Mouse (Mus musculus) lung, adult 2 months (tissue): ENCODE measurements around the gene Tap2.
"Not testable (repeated sequence)": the region's sequence is repeated elsewhere in the genome, so short reads cannot be mapped to it uniquely, and the experiment has no call there.

Source experiments
- CTCF ChIP-seq: fragments of 200-500 bp; IDR thresholded peaks from 2 replicates; pipeline ENCODE4 v1.5.1; 2011; ENCODE audit warnings: mild to moderate bottlenecking, low read length, control low read depth; ENCODE audit not compliant: insufficient read depth
- POLR2A ChIP-seq: fragments of 200-500 bp; IDR thresholded peaks from 2 replicates; pipeline ENCODE4 v1.6.1; 2011; ENCODE audit warnings: low read depth, mild to moderate bottlenecking, control low read depth, low read length, borderline replicate concordance; ENCODE audit errors: extremely low read depth

DNA sequence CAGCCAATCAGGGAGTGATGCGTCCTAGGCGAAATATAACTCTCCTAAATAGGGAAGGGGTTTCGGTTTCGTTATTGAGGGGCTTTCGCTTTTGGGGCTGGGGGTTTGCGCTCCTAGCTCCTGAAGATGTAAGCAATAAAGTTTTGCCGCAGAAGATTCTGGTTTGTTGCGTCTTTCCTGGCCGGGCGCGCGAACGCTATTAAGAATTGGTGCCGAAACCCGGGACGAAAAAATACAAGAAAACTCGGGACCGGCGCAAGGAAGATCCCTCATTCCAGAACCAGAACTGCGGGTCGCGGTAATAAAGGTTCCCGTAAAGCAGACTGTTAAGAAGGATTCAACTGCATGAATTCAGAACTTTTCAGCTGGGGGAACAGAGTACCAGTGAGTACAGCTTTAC, 22.6 kb downstream of the Tap2 start:
- not testable (repeated sequence) for TF ChIP-seq CTCF, POLR2A
